Mouse (Mus musculus) lung, adult 2 months (tissue): Measurements from ENCODE around the gene Rpl14. TPM values are rescaled to one million over a fixed set of nuclear protein-coding genes. Genes with fewer than 3 reads are reported as not detected.

Experiments used
- DNase-seq: peaks from one replicate; pipeline ENCODE4 v3.0.0; 2022
- H3K4me1 ChIP-seq: fragments of 200-500 bp; 2 replicates; pipeline ENCODE4 v1.6.1; 2011; ENCODE audit warnings: low read length; ENCODE audit not compliant: control insufficient read depth, insufficient read depth
- H3K4me3 ChIP-seq: fragments of 200-500 bp; replicated peaks from 2 replicates; pipeline ENCODE3; 2011; ENCODE audit warnings: low read depth, mild to moderate bottlenecking, control low read depth, low read length; ENCODE audit errors: extremely low read depth
- CTCF ChIP-seq: fragments of 200-500 bp; IDR thresholded peaks from 2 replicates; pipeline ENCODE4 v1.5.1; 2011; ENCODE audit warnings: mild to moderate bottlenecking, low read length, control low read depth; ENCODE audit not compliant: insufficient read depth
- POLR2A ChIP-seq: fragments of 200-500 bp; IDR thresholded peaks from 2 replicates; pipeline ENCODE4 v1.6.1; 2011; ENCODE audit warnings: low read depth, mild to moderate bottlenecking, control low read depth, low read length, borderline replicate concordance; ENCODE audit errors: extremely low read depth
- WGBS: fragments of 180-500 bp; shearing (Covaris S2); methylation state at CpG from one replicate; pipeline ENCODE4 v1.1.7; 2018; 5-methylcytosine and 5-hydroxymethylcytosine counted together
- polyA plus RNA-seq: library from polyadenylated mRNA; depleted of rRNA; stranded (reverse); fragments of >200 nt; gene quantifications from 2 replicates; pipeline ENCODE4 v1.2.3, GENCODE M21; 2012

Rpl14 gene
- polyA plus RNA-seq, 1 experiment, result 319 TPM

- WGBS, result 55% methylated on average over 13 of the region's 13 CpGs
- Histone ChIP-seq H3K4me1 (peaks cover 4% of the 10 kb centered on the region), H3K4me3 (no peak overlapping the region)
- DNase-seq, result peak; percentile 26
- TF ChIP-seq POLR2A (no peak), CTCF (no peak)
Measured at GRCm38 (mm10) chr9:120569721-120570333, 1.4 kb upstream of the Rpl14 start.

GRCm38 (mm10) chr9:120570334-120570725 lies 914 bp upstream of the Rpl14 start:
- no peak overlapping the region for H3K4me3 ChIP-seq
- DNase-seq, result no peak
- WGBS, result 42% methylated on average over 2 of the region's 2 CpGs
- peaks cover 4% of the 10 kb centered on the region for H3K4me1 ChIP-seq
- TF ChIP-seq POLR2A, result no peak
- TF ChIP-seq CTCF, result no peak

GRCm38 (mm10) chr9:120571593-120572385 lies 545 bp downstream of the Rpl14 start:
- H3K4me3 ChIP-seq, result peak overlapping the region; percentile 74
- peaks cover 4% of the 10 kb centered on the region for H3K4me1 ChIP-seq
- TF ChIP-seq POLR2A (no peak), CTCF (no peak)
- WGBS, result under 1% methylated on average over 53 of the region's 53 CpGs
- DNase-seq, result no peak

GRCm38 (mm10) chr9:120575748-120576661 lies 4.8 kb downstream of the Rpl14 start:
- Histone ChIP-seq H3K4me3 (no peak overlapping the region), H3K4me1 (peaks cover 7% of the 10 kb centered on the region)
- DNase-seq, result no peak
- TF ChIP-seq CTCF (no peak), POLR2A (no peak)
- WGBS, result 69% methylated on average over 6 of the region's 6 CpGs

- TF ChIP-seq POLR2A (no peak), CTCF (no peak)
- H3K4me3 ChIP-seq, result no peak overlapping the region
- 1% methylated on average over 4 of the region's 4 CpGs for WGBS
- DNase-seq, result no peak
- H3K4me1 ChIP-seq, result peaks cover 7% of the 10 kb centered on the region
Measured at GRCm38 (mm10) chr9:120576662-120577013, 5.4 kb downstream of the Rpl14 start.

GRCm38 (mm10) chr9:120577133-120577651 lies 5.9 kb downstream of the Rpl14 start:
- DNase-seq, result peak; percentile 77
- TF ChIP-seq CTCF (no peak), POLR2A (peak; percentile 87)
- peak overlapping the region; percentile 95 for H3K4me3 ChIP-seq
- peaks cover 8% of the 10 kb centered on the region for H3K4me1 ChIP-seq
- WGBS, result under 1% methylated on average over 43 of the region's 43 CpGs

- TF ChIP-seq POLR2A (no peak), CTCF (no peak)
- DNase-seq, result no peak
- peaks cover 6% of the 10 kb centered on the region; the same call in 1 of the 2 replicates for H3K4me1 ChIP-seq
- peak overlapping the region; percentile 95 for H3K4me3 ChIP-seq
- 37% methylated on average over 12 of the region's 12 CpGs for WGBS
Measured at GRCm38 (mm10) chr9:120577706-120578405, 6.6 kb downstream of the Rpl14 start.

- Histone ChIP-seq H3K4me1 (peaks cover 8% of the 10 kb centered on the region; the same call in 1 of the 2 replicates), H3K4me3 (no peak overlapping the region)
- WGBS, result 36% methylated on average over 6 of the region's 6 CpGs
- TF ChIP-seq POLR2A (no peak), CTCF (no peak)
- DNase-seq, result no peak
Measured at GRCm38 (mm10) chr9:120578701-120579100, 7.5 kb downstream of the Rpl14 start.
